Mouse (Mus musculus) layer of hippocampus, adult 6 months (tissue): ENCODE data around the gene Olfr1462. TPM values are rescaled to one million over a fixed set of nuclear protein-coding genes. Genes with fewer than 3 reads are reported as not detected.

ENCODE experiments used
- long read RNA-seq, 2 experiments: library from polyadenylated mRNA; unstranded; transcript quantifications; one replicate each; pipeline ENCODE4 v2.0.0; 2019 to 2020
- polyA plus RNA-seq: library from polyadenylated mRNA; unstranded; fragments of <200 nt; fragmentation: Nextera tagmentation; gene quantifications from 2 replicates; pipeline ENCODE4 v1.2.3, GENCODE M21; 2021

The Olfr1462 gene
- not detected in 2 replicates for polyA plus RNA-seq
- long read RNA-seq, experiment 1, result 0 reads
- long read RNA-seq, experiment 2, result 0 reads

GRCm38 (mm10) chr19:13185434-13185833 is at the start of gene Olfr1462:
Olfr1462 (plus strand) TSS chr19:13185734.

DNA sequence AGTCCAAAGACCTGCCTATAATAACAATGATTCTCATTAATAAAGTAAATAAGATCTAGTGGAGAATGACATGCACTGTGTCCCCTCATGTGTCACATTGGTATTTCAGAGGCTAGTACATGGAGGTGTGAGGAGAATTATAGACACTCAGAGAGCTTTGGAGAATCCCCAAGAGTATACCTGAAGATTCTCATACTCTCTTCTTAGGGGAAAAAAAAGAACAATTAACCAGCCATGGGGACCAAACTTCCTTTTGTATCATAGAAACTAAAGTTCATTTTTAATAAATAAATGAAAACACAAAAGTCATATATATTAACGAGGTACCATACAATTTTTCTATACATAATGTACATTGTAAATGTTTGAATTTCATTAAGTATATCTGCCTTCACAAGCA is 36.1 kb upstream of the Olfr1462 start, which contains the start of gene Olfr1459:
TSS of gene Olfr1459 (minus strand) at position 101 of the 400 bp plus-strand sequence.

DNA sequence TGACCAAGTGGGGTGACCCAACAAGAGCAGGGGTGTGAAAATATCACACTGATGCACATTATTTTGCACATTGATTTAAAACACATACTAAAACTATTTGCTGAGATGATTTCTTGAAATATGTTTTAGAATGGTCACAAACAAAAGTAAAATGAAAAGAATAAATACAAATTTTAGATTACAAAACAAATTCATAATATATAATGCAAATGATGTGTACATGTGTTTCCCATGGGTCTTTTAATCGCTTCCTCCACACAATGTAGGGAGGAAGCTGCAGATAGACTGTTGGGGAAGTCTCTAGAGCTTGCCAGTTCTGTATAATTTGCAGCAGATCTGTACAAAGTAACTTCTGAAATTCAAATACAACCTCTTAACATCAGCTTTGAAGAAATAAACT is 22.8 kb upstream of the Olfr1462 start, which contains the start of gene Olfr1461:
TSS of gene Olfr1461 (plus strand) at position 301 of the 400 bp plus-strand sequence.

DNA sequence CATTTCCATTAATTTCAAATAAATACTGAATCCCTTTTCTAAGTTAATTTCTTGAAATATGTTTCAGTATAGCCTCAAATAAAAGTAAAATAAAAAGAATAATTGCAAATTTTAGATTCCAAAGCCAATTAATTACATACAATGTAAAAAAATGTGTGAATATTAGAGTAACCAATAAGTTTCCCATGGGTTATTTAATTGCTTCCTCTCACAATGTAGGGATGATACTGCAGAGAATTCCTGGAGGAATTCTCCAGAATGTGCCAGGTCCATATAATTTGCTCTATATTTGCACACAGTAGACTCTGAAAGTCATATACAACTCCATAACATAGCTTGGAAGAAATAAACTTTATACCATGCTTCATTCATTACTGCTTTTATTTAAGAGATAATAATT is 45.5 kb downstream of the Olfr1462 start, which contains the start of gene Olfr1463:
TSS of gene Olfr1463 (plus strand) at position 301 of the 400 bp plus-strand sequence.

Other genes with a start within 250 kb of the Olfr1462 start
- gene Olfr1450, start 235.5 kb upstream of the Olfr1462 start, polyA plus RNA-seq, result not detected in 2 replicates
- gene Olfr1451, start 190.7 kb upstream of the Olfr1462 start, polyA plus RNA-seq, result not detected in 2 replicates
- gene Olfr1453, start 157.4 kb upstream of the Olfr1462 start, polyA plus RNA-seq, result not detected in 2 replicates
- gene Olfr1454, start 125.1 kb upstream of the Olfr1462 start, polyA plus RNA-seq, result not detected in 2 replicates
- gene Olfr1457, start 87.8 kb upstream of the Olfr1462 start, polyA plus RNA-seq, result not detected in 2 replicates
- not detected in 2 replicates for gene Olfr1458, start 79.0 kb upstream of the Olfr1462 start, polyA plus RNA-seq
- gene Olfr1459, start 36.2 kb upstream of the Olfr1462 start, polyA plus RNA-seq, result not detected in 2 replicates
- not detected in 2 replicates for gene Olfr1461, start 22.7 kb upstream of the Olfr1462 start, polyA plus RNA-seq
- not detected in 2 replicates for gene Olfr1463, start 45.6 kb downstream of the Olfr1462 start, polyA plus RNA-seq
- gene Olfr1465, start 129.8 kb downstream of the Olfr1462 start, polyA plus RNA-seq, result not detected in 2 replicates
- not detected in 2 replicates for gene Olfr1466, start 153.1 kb downstream of the Olfr1462 start, polyA plus RNA-seq
- gene Olfr1467, start 176.5 kb downstream of the Olfr1462 start, polyA plus RNA-seq, result not detected in 2 replicates
- not detected in 2 replicates for gene Olfr1469, start 222.1 kb downstream of the Olfr1462 start, polyA plus RNA-seq